8 mouse cellular contexts compared by ENCODE assay signal in genomic region chr9:58201861-58202549, GRCm38 (mm10). TPM values are rescaled to one million over a fixed set of nuclear protein-coding genes. Genes with fewer than 3 reads are reported as not detected.
A peak's percentile ranks its signal among the peaks of the same experiment; 100 is the strongest.
DNase-seq lines count a peak whose midpoint lies in the region; ATAC-seq and TF ChIP-seq lines count a peak whose summit lies in the region.

No protein-coding gene starts in this region.

- no peak for ATAC-seq in heart, embryonic 12.5 days (ENCODE audit: insufficient number of reproducible peaks, low FRiP score)
- ATAC-seq in hindbrain, embryonic 14.5 days (ENCODE audit: low FRiP score) = no peak
- no peak for ATAC-seq in midbrain, embryonic 15.5 days (replicated peaks)

- no peak overlapping the region for H3K9ac ChIP-seq in heart, embryonic 12.5 days
- no peak overlapping the region for H3K9ac ChIP-seq in heart, adult 2 months (ENCODE audit: low read depth, low read length)
- H3K9ac ChIP-seq in hindbrain, embryonic 14.5 days = peak overlapping the region; percentile 51
- H3K9ac ChIP-seq in midbrain, embryonic 15.5 days = peak overlapping the region; percentile 48

- peaks cover 82% of the 10 kb centered on the region for H3K27me3 ChIP-seq in heart, embryonic 12.5 days (replicated peaks)
- peaks cover 29% of the 10 kb centered on the region for H3K27me3 ChIP-seq in heart, adult 2 months (ENCODE audit: control insufficient read depth, insufficient read depth, low read length)
- peaks cover 81% of the 10 kb centered on the region for H3K27me3 ChIP-seq in hindbrain, embryonic 14.5 days (ENCODE audit: control insufficient read depth, insufficient read depth, low read length)
- peaks cover 57% of the 10 kb centered on the region for H3K27me3 ChIP-seq in midbrain, embryonic 15.5 days (replicated peaks)

- H3K4me2 ChIP-seq in heart, embryonic 12.5 days = peak overlapping the region; percentile 25; the same call in 1 of the 2 replicates
- peak overlapping the region; percentile 53 for H3K4me2 ChIP-seq in hindbrain, embryonic 14.5 days (replicated peaks)
- H3K4me2 ChIP-seq in midbrain, embryonic 15.5 days = peak overlapping the region; percentile 67

- no peak for TF ChIP-seq POLR2A in heart, adult 2 months (IDR thresholded peaks at IDR 0.05; ENCODE audit: insufficient read depth, low read depth, low read length)

- H3K27ac ChIP-seq in heart, embryonic 12.5 days (ENCODE audit: poor library complexity, severe bottlenecking) = no peak overlapping the region
- H3K27ac ChIP-seq in heart, adult 2 months = no peak overlapping the region
- H3K27ac ChIP-seq in hindbrain, embryonic 14.5 days = peak overlapping the region; percentile 72
- peak overlapping the region; percentile 86 for H3K27ac ChIP-seq in midbrain, embryonic 15.5 days

- 1% methylated on average over 37 of the region's 37 CpGs for WGBS in heart, embryonic 12.5 days
- 4% methylated on average over 37 of the region's 37 CpGs for WGBS in heart, adult 2 months
- WGBS in hindbrain, embryonic 14.5 days = under 1% methylated on average over 37 of the region's 37 CpGs
- WGBS in midbrain, embryonic 15.5 days = under 1% methylated on average over 37 of the region's 37 CpGs

- no peaks in the 10 kb centered on the region for H3K36me3 ChIP-seq in heart, embryonic 12.5 days
- no peaks in the 10 kb centered on the region for H3K36me3 ChIP-seq in heart, adult 2 months (ENCODE audit: control insufficient read depth, insufficient read depth, low read length)
- H3K36me3 ChIP-seq in hindbrain, embryonic 14.5 days (replicated peaks; ENCODE audit: control insufficient read depth, insufficient read depth) = no peaks in the 10 kb centered on the region
- H3K36me3 ChIP-seq in midbrain, embryonic 15.5 days (replicated peaks) = no peaks in the 10 kb centered on the region

- peaks cover 47% of the 10 kb centered on the region for H3K4me1 ChIP-seq in heart, embryonic 12.5 days (replicated peaks)
- no peaks in the 10 kb centered on the region for H3K4me1 ChIP-seq in heart, adult 2 months (ENCODE audit: control insufficient read depth, insufficient read depth, low read length)
- peaks cover 36% of the 10 kb centered on the region for H3K4me1 ChIP-seq in hindbrain, embryonic 14.5 days (replicated peaks; ENCODE audit: control insufficient read depth, insufficient read depth, low read length)
- H3K4me1 ChIP-seq in midbrain, embryonic 15.5 days = peaks cover 66% of the 10 kb centered on the region

- intact Hi-C loops in heart, adult 2 months (cut with DNase I) = no loop called here

- H3K9me3 ChIP-seq in heart, embryonic 12.5 days (replicated peaks) = no peaks in the 10 kb centered on the region
- no peaks in the 10 kb centered on the region for H3K9me3 ChIP-seq in hindbrain, embryonic 14.5 days (ENCODE audit: control insufficient read depth, low read length)
- H3K9me3 ChIP-seq in midbrain, embryonic 15.5 days = no peaks in the 10 kb centered on the region

- no peak for TF ChIP-seq CTCF in heart, adult 2 months (IDR thresholded peaks at IDR 0.05)

- H3K4me3 ChIP-seq in heart, embryonic 12.5 days = peak overlapping the region; percentile 14; the same call in 1 of the 2 replicates
- no peak overlapping the region for H3K4me3 ChIP-seq in heart, adult 2 months
- H3K4me3 ChIP-seq in hindbrain, embryonic 14.5 days (replicated peaks; ENCODE audit: low read length) = peak overlapping the region; percentile 31
- H3K4me3 ChIP-seq in midbrain, embryonic 15.5 days = peak overlapping the region; percentile 42

- TF ChIP-seq EP300 in heart, adult 2 months (IDR thresholded peaks at IDR 0.05; ENCODE audit: insufficient read depth, low read depth, low read length) = no peak

- no peaks in the 10 kb centered on the region for H3K79me2 ChIP-seq in heart, adult 2 months (replicated peaks; ENCODE audit: control insufficient read depth, insufficient read depth, low read length)

- DNase-seq in heart, adult 2 months = no peak
- DNase-seq in brain, adult 2 months (ENCODE audit: low read depth, low spot score) = peak; percentile 57
- DNase-seq in hindbrain, embryonic 14.5 days (ENCODE audit: low spot score) = peak; percentile 33
- no peak for DNase-seq in thymus, postnatal 36 days
- DNase-seq in adrenal gland, postnatal 4 days (ENCODE audit: low spot score in 2 of 2) = no peak
- no peak for DNase-seq in ovary, postnatal 14 days (ENCODE audit: low spot score)

RNA-seq across cellular contexts. Expression of gene Islr, which starts 2.1 kb away (rescaled TPM):
- 8.5 and 8.6 TPM in 2 replicates for polyA plus RNA-seq in heart, embryonic 12.5 days (2016; fragmentation: Nextera tagmentation; extraction: Ambion mirVana)
- total RNA-seq in heart, adult 2 months (2021) = 10 to 100 TPM; 19.1 to 29.8 TPM
- 100.0 and 139 TPM in 2 replicates for polyA plus RNA-seq in heart, adult 2 months (2012; rRNA removed)
- polyA plus RNA-seq in hindbrain, embryonic 14.5 days (2014; fragmentation: Nextera tagmentation; extraction: Ambion mirVana) = 30.4 and 34.8 TPM in 2 replicates
- polyA plus RNA-seq in midbrain, embryonic 15.5 days (2015; fragmentation: Nextera tagmentation; extraction: Ambion mirVana) = 36.1 and 46.9 TPM in 2 replicates
- 10 to 100 TPM; 64.5 to 66.7 TPM for total RNA-seq in adrenal gland, postnatal 4 days (2021)

RNA-seq across cellular contexts. Expression of gene Islr2, which starts 2.1 kb away (rescaled TPM):
- polyA plus RNA-seq in heart, embryonic 12.5 days (2016; fragmentation: Nextera tagmentation; extraction: Ambion mirVana) = 0.05 TPM in 1 of 2 replicates, not detected in the other
- total RNA-seq in heart, adult 2 months (2021) = under 1 TPM; 0.57 to 0.96 TPM
- polyA plus RNA-seq in heart, adult 2 months (2012; rRNA removed) = 0.61 and 1.8 TPM in 2 replicates
- polyA plus RNA-seq in hindbrain, embryonic 14.5 days (2014; fragmentation: Nextera tagmentation; extraction: Ambion mirVana) = 7.2 and 17.2 TPM in 2 replicates
- 44.4 and 55.1 TPM in 2 replicates for polyA plus RNA-seq in midbrain, embryonic 15.5 days (2015; fragmentation: Nextera tagmentation; extraction: Ambion mirVana)
- 10 to 100 TPM in 1 of 2 experiments, 1 to 10 TPM in 1; 8.2 to 10.3 TPM for total RNA-seq in adrenal gland, postnatal 4 days (2021)

RNA-seq across cellular contexts. Expression of gene Pml, which starts 47.6 kb away (rescaled TPM):
- polyA plus RNA-seq in heart, embryonic 12.5 days (2016; fragmentation: Nextera tagmentation; extraction: Ambion mirVana) = 15.2 and 15.5 TPM in 2 replicates
- total RNA-seq in heart, adult 2 months (2021) = 1 to 10 TPM; 7.5 to 8.2 TPM
- 10.4 and 10.5 TPM in 2 replicates for polyA plus RNA-seq in heart, adult 2 months (2012; rRNA removed)
- 4.3 and 4.4 TPM in 2 replicates for polyA plus RNA-seq in hindbrain, embryonic 14.5 days (2014; fragmentation: Nextera tagmentation; extraction: Ambion mirVana)
- 3.9 and 5.0 TPM in 2 replicates for polyA plus RNA-seq in midbrain, embryonic 15.5 days (2015; fragmentation: Nextera tagmentation; extraction: Ambion mirVana)
- 10 to 100 TPM; 31.6 to 32.1 TPM for total RNA-seq in adrenal gland, postnatal 4 days (2021)

RNA-seq across cellular contexts. Expression of gene Stoml1, which starts 51.0 kb away (rescaled TPM):
- 24.0 and 24.7 TPM in 2 replicates for polyA plus RNA-seq in heart, embryonic 12.5 days (2016; fragmentation: Nextera tagmentation; extraction: Ambion mirVana)
- total RNA-seq in heart, adult 2 months (2021) = 1 to 10 TPM; 9.2 to 9.6 TPM
- polyA plus RNA-seq in heart, adult 2 months (2012; rRNA removed) = 23.4 and 29.4 TPM in 2 replicates
- polyA plus RNA-seq in hindbrain, embryonic 14.5 days (2014; fragmentation: Nextera tagmentation; extraction: Ambion mirVana) = 103 TPM in 2 replicates
- polyA plus RNA-seq in midbrain, embryonic 15.5 days (2015; fragmentation: Nextera tagmentation; extraction: Ambion mirVana) = 136 and 140 TPM in 2 replicates
- 10 to 100 TPM; 29.9 to 30.8 TPM for total RNA-seq in adrenal gland, postnatal 4 days (2021)

Comparison
In these comparisons a context has a peak if more than half of its experiments do, and no peak if none do; other contexts are left out.
1. H3K27ac ChIP-seq: peak in hindbrain, embryonic 14.5 days (single experiment) and midbrain, embryonic 15.5 days (single experiment); none in heart, embryonic 12.5 days (single experiment) and heart, adult 2 months (single experiment).
2. H3K9ac ChIP-seq: peak in hindbrain, embryonic 14.5 days (single experiment) and midbrain, embryonic 15.5 days (single experiment); none in heart, embryonic 12.5 days (single experiment) and heart, adult 2 months (single experiment).
3. DNase-seq: peak in brain, adult 2 months (single experiment) and hindbrain, embryonic 14.5 days (single experiment); none in heart, adult 2 months (0 of 2), thymus, postnatal 36 days (0 of 2), adrenal gland, postnatal 4 days (0 of 2) and ovary, postnatal 14 days (single experiment).
4. Peak in every context shown above with its lines, with median percentiles within 50 percentile points of each other: H3K4me2 ChIP-seq.